Mouse (Mus musculus) ES-E14 (cell line): ENCODE results near the gene Atp6v0b.

Experiments
- CHD2 ChIP-seq: IDR thresholded peaks from 2 replicates; pipeline ENCODE4 v1.6.1; 2014; ENCODE audit warnings: mild to moderate bottlenecking, low read depth, low read length, inconsistent platforms
- ZC3H11A ChIP-seq: IDR thresholded peaks from 2 replicates; pipeline ENCODE4 v1.6.1; 2012; ENCODE audit warnings: low read depth, mild to moderate bottlenecking, inconsistent platforms, low read length, borderline replicate concordance
- ZNF384 ChIP-seq: IDR thresholded peaks from 2 replicates; pipeline ENCODE4 v1.6.1; 2012; ENCODE audit warnings: low read depth, low read length, inconsistent platforms

GRCm38 (mm10) chr4:117871787-117872186 is 15.3 kb downstream of the Atp6v0b start:
- no peak for TF ChIP-seq ZC3H11A
- no peak for TF ChIP-seq ZNF384
- TF ChIP-seq CHD2: no peak
